Mouse (Mus musculus): ENCODE results near the gene Olfr577. TPM values are rescaled to one million over a fixed set of nuclear protein-coding genes. Genes with fewer than 3 reads are reported as not detected.

Gene Olfr577
- total RNA-seq (2014; rRNA removed) (not detected in 2 replicates), polyA plus RNA-seq (2012; rRNA removed) (not detected in 2 replicates)

DNA sequence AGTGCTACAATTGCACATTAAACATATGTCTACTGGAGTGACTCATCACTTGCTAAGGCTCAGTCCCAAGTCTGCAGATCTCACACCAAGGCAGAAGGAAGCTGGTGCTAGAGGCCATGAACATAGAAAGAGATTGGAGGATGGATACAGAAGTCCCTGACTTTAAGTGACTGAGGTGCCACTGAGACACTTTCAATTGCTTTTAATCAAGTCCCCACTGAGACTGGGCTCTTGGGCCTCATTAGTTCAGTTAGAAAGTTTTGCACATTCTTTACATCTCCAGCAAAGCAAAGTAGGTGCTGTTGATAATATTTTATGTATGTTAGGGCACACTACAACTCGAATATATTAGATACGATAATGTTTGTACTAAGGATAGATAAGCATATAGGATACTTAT lies at the start of gene Olfr577:
Gene Olfr577 (minus strand): TSS at position 101 of the 400 bp plus-strand sequence.
- Histone ChIP-seq H3K9ac (ENCODE audit: low read depth, low read length) (no peak within 1 kb of the TSS), H3K27ac (replicated peaks; ENCODE audit: insufficient read depth, low read depth, low read length) (no peak within 1 kb of the TSS), H3K27me3 (ENCODE audit: control insufficient read depth, insufficient read depth, low read length) (no peaks in the 10 kb centered on the region), H3K4me1 (ENCODE audit: control insufficient read depth, insufficient read depth, low read length) (no peaks in the 10 kb centered on the region), H3K4me3 (ENCODE audit: insufficient read depth, low read depth, low read length) (no peak within 1 kb of the TSS), H3K36me3 (ENCODE audit: control insufficient read depth, insufficient read depth, low read length) (no peaks in the 10 kb centered on the region), H3K79me2 (ENCODE audit: control insufficient read depth, insufficient read depth, low read length) (no peaks in the 10 kb centered on the region)
- no peak for DNase-seq (ENCODE audit: extremely low read depth, low read depth, low spot score)
- WGBS = 80% methylated on average over 2 of the region's 2 CpGs
- TF ChIP-seq POLR2A (IDR thresholded peaks at IDR 0.05; ENCODE audit: extremely low read depth, insufficient read depth, low read length) (no peak), CTCF (IDR thresholded peaks at IDR 0.05; ENCODE audit: low read depth, low read length) (no peak)

DNA sequence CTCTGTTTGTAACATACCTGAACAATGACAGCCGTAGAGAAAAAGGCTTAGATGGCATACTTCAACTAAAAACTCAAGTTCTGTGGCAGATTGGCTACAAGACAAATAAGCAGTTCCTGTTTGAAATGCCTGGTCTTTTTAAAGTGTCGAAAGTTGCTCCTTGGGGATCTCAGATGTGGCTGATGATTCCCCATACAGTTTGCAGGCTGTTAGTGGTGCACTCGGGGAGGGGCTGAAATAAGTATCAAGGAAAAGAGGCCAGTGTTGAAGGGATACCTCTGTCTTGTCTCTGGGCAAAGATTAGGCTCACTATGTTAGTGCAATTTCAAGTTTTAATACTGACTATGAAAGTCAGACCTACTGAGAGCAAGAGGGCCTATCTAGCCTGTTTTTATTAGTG lies 13.5 kb upstream of the Olfr577 start, which contains the start of gene Olfr578:
Gene Olfr578 (minus strand): TSS at position 101 of the 400 bp plus-strand sequence.
- DNase-seq (ENCODE audit: extremely low read depth, low read depth, low spot score) = no peak
- Histone ChIP-seq H3K27me3 (ENCODE audit: control insufficient read depth, insufficient read depth, low read length) (no peaks in the 10 kb centered on the region), H3K27ac (replicated peaks; ENCODE audit: insufficient read depth, low read depth, low read length) (no peak within 1 kb of the TSS), H3K4me3 (ENCODE audit: insufficient read depth, low read depth, low read length) (no peak within 1 kb of the TSS), H3K79me2 (ENCODE audit: control insufficient read depth, insufficient read depth, low read length) (no peaks in the 10 kb centered on the region), H3K9ac (ENCODE audit: low read depth, low read length) (no peak within 1 kb of the TSS), H3K36me3 (ENCODE audit: control insufficient read depth, insufficient read depth, low read length) (no peaks in the 10 kb centered on the region), H3K4me1 (ENCODE audit: control insufficient read depth, insufficient read depth, low read length) (no peaks in the 10 kb centered on the region)
- 57% methylated on average over 3 of the region's 3 CpGs for WGBS
- TF ChIP-seq POLR2A (IDR thresholded peaks at IDR 0.05; ENCODE audit: extremely low read depth, insufficient read depth, low read length) = no peak
- TF ChIP-seq CTCF (IDR thresholded peaks at IDR 0.05; ENCODE audit: low read depth, low read length) = no peak

DNA sequence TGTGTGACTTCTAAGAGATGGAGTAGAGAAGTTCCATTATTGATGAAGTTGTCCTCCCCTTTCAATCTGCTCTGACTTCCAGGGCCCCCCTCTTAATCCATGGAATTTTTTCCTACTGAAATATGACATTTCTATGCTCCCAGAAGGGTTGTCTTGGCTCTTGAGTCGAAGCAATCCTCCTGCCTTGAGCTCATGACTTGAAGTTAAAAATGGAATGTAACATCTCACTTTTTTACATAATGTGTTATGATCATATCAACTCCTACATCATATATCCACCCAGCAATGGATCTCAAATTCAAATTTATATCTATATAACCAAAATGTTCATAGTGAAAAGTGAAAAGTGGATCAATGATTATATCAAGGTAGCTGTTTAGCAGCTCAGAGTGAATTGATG lies 1.3 kb downstream of the Olfr577 start:
- 47% methylated on average over 1 of the region's 1 CpGs for WGBS
- TF ChIP-seq POLR2A (IDR thresholded peaks at IDR 0.05; ENCODE audit: extremely low read depth, insufficient read depth, low read length) (no peak), CTCF (IDR thresholded peaks at IDR 0.05; ENCODE audit: low read depth, low read length) (no peak)

DNA sequence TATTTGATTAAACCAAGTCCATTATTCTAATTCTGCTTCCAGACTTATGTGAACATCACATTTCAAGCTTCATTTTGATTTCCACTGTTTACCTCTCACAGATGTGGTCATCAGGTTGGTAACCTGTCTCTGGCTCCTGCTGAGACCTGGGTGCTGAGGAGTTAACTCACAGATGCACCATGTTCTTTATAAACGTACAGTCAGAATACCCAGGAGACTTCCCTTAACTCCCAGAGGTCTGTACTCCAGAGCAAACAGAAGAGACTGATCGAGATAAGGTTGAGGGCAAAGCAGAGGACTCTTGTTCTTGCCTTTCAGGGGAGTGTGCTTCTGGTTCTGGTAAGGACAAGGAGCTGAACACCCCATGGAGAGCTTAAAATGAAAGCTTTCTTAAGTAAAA lies 13.4 kb downstream of the Olfr577 start, which contains the start of gene Olfr576:
Gene Olfr576 (plus strand): TSS at position 301 of the 400 bp plus-strand sequence.
- TF ChIP-seq CTCF (IDR thresholded peaks at IDR 0.05; ENCODE audit: low read depth, low read length) (no peak), POLR2A (IDR thresholded peaks at IDR 0.05; ENCODE audit: extremely low read depth, insufficient read depth, low read length) (no peak)
- H3K36me3 ChIP-seq (ENCODE audit: control insufficient read depth, insufficient read depth, low read length) = no peaks in the 10 kb centered on the region
- H3K4me1 ChIP-seq (ENCODE audit: control insufficient read depth, insufficient read depth, low read length) = no peaks in the 10 kb centered on the region
- 18% methylated on average over 2 of the region's 2 CpGs for WGBS
- no peak for DNase-seq (ENCODE audit: extremely low read depth, low read depth, low spot score)
- no peak within 1 kb of the TSS for H3K4me3 ChIP-seq (ENCODE audit: insufficient read depth, low read depth, low read length)
- no peaks in the 10 kb centered on the region for H3K27me3 ChIP-seq (ENCODE audit: control insufficient read depth, insufficient read depth, low read length)
- H3K27ac ChIP-seq (replicated peaks; ENCODE audit: insufficient read depth, low read depth, low read length) = no peak within 1 kb of the TSS
- H3K79me2 ChIP-seq (ENCODE audit: control insufficient read depth, insufficient read depth, low read length) = no peaks in the 10 kb centered on the region
- H3K9ac ChIP-seq (ENCODE audit: low read depth, low read length) = no peak within 1 kb of the TSS

More for the DNA sequence above, 1.3 kb downstream of the Olfr577 start:
- Histone ChIP-seq H3K79me2 (ENCODE audit: control insufficient read depth, insufficient read depth, low read length) (no peaks in the 10 kb centered on the region), H3K4me1 (ENCODE audit: control insufficient read depth, insufficient read depth, low read length) (no peaks in the 10 kb centered on the region), H3K4me3 (ENCODE audit: insufficient read depth, low read depth, low read length) (no peak overlapping the region), H3K9ac (ENCODE audit: low read depth, low read length) (no peak overlapping the region), H3K36me3 (ENCODE audit: control insufficient read depth, insufficient read depth, low read length) (no peaks in the 10 kb centered on the region), H3K27ac (replicated peaks; ENCODE audit: insufficient read depth, low read depth, low read length) (no peak overlapping the region), H3K27me3 (ENCODE audit: control insufficient read depth, insufficient read depth, low read length) (no peaks in the 10 kb centered on the region)
- no peak for DNase-seq (ENCODE audit: extremely low read depth, low read depth, low spot score)

DNA sequence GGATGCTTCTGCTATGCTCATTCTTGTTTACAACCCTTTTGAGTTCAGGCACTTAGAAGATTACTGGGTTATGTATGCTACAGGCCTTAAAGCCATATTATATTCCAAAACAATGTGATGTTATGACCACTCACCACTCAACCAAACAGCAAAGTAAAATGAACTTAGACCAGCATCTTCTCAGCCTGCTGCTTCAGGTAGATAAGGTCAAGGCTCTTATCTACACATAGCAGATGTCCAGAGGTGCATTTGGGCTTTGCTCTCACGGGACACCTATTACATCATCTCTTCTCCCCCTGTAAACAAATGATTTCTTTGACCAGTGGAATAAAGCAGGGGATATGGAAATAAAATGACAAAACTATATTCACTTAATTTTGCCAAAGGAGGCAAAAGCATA lies 17.1 kb downstream of the Olfr577 start, which contains the start of gene Olfr575:
Gene Olfr575 (minus strand): TSS at position 183 of the 400 bp plus-strand sequence.
- DNase-seq (ENCODE audit: extremely low read depth, low read depth, low spot score) = no peak
- Histone ChIP-seq H3K9ac (ENCODE audit: low read depth, low read length) (no peak within 1 kb of the TSS), H3K36me3 (ENCODE audit: control insufficient read depth, insufficient read depth, low read length) (no peaks in the 10 kb centered on the region), H3K27ac (replicated peaks; ENCODE audit: insufficient read depth, low read depth, low read length) (no peak within 1 kb of the TSS), H3K4me1 (ENCODE audit: control insufficient read depth, insufficient read depth, low read length) (no peaks in the 10 kb centered on the region), H3K79me2 (ENCODE audit: control insufficient read depth, insufficient read depth, low read length) (no peaks in the 10 kb centered on the region), H3K27me3 (ENCODE audit: control insufficient read depth, insufficient read depth, low read length) (no peaks in the 10 kb centered on the region), H3K4me3 (ENCODE audit: insufficient read depth, low read depth, low read length) (no peak within 1 kb of the TSS)
- no peak for TF ChIP-seq CTCF (IDR thresholded peaks at IDR 0.05; ENCODE audit: low read depth, low read length)
- TF ChIP-seq POLR2A (IDR thresholded peaks at IDR 0.05; ENCODE audit: extremely low read depth, insufficient read depth, low read length) = no peak
- 11% methylated on average over 1 of the region's 1 CpGs for WGBS

DNA sequence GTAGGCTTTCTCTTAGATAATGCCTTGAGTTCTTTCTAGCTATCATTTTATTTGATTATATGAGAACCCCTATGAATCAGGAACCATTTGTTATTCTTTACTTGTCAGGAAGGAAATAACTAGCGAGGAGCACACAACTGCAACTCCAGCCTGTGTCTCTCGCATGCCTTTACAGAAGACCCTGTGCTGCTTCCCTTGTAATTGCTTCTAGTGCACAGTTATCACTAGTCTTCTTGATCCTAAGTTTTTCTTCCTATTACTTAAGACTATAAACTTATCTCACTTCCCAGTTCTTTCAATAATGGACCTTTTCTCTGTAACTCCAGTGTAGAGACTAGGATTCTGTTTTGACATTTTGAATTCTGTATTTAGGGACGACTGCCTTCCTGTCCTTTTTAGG lies 17.6 kb downstream of the Olfr577 start:
- no peak overlapping the region for H3K27ac ChIP-seq (replicated peaks; ENCODE audit: insufficient read depth, low read depth, low read length)
- H3K9ac ChIP-seq (ENCODE audit: low read depth, low read length) = no peak overlapping the region
- no peak overlapping the region for H3K4me3 ChIP-seq (ENCODE audit: insufficient read depth, low read depth, low read length)
- no peaks in the 10 kb centered on the region for H3K27me3 ChIP-seq (ENCODE audit: control insufficient read depth, insufficient read depth, low read length)
- no peaks in the 10 kb centered on the region for H3K36me3 ChIP-seq (ENCODE audit: control insufficient read depth, insufficient read depth, low read length)
- 77% methylated on average over 3 of the region's 3 CpGs for WGBS
- H3K79me2 ChIP-seq (ENCODE audit: control insufficient read depth, insufficient read depth, low read length) = no peaks in the 10 kb centered on the region
- TF ChIP-seq CTCF (IDR thresholded peaks at IDR 0.05; ENCODE audit: low read depth, low read length) (no peak), POLR2A (IDR thresholded peaks at IDR 0.05; ENCODE audit: extremely low read depth, insufficient read depth, low read length) (no peak)
- no peaks in the 10 kb centered on the region for H3K4me1 ChIP-seq (ENCODE audit: control insufficient read depth, insufficient read depth, low read length)
- DNase-seq (ENCODE audit: extremely low read depth, low read depth, low spot score) = no peak

All from liver, adult 2 months (tissue).